Mouse (Mus musculus): ENCODE data around the gene Cox10. TPM values are rescaled to one million over a fixed set of nuclear protein-coding genes. Genes with fewer than 3 reads are reported as not detected.

Cox10 gene
- polyA plus RNA-seq, 1 experiment from 2014 or later, result 13.1 TPM

DNA sequence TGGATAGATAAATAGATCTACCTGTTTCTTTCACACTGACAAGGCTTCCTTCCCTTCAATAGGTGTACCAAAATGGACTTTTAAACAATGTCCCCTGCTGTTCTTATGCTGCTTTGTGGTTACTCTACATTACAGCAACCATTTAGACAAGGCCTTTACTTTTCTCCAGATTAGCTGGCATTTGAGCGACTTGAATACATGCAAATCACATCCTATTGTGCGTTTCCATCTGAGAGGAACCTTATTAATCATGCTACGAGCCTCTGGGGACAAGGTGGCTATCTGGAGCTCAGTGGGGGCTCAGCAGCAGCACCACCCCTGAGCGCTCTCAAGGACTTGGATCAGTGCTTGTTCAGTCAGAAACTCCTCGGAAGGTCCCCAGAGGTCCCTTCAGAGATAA, 61.1 kb downstream of the Cox10 start:
- no peak for ATAC-seq
- TF ChIP-seq EP300 (IDR thresholded peaks at IDR 0.05), result no peak
- TF ChIP-seq CTCF (IDR thresholded peaks at IDR 0.05), result no peak
- no peak for DNase-seq (ENCODE audit: low spot score)

DNA sequence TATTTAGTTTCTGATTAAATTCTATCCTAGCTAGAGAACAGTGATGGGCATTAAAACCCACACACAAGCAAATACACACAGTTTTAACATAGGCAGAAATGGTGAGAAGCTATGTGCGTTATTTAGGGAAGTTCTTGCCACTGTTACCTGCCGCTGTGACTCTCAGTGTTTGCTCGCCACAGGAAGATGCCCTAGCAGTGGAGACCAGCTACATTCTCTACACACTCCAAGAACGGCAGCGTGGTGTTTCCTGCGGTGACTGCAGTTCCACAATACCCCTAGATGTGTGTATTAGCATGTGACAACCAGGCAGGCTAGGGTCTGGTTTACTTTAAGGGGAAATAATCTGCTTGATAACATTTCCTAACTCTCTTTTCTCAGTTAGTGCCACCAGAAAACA, 64.0 kb downstream of the Cox10 start:
- TF ChIP-seq CTCF (IDR thresholded peaks at IDR 0.05), result no peak
- no peak for TF ChIP-seq EP300 (IDR thresholded peaks at IDR 0.05)
- H3K4me3 ChIP-seq (ENCODE audit: low read depth, low read length), result no peak overlapping the region
- H3K36me3 ChIP-seq (ENCODE audit: insufficient read depth, low read length), result no peaks in the 10 kb centered on the region
- H3K9ac ChIP-seq (replicated peaks; ENCODE audit: low read depth), result no peak overlapping the region
- no peaks in the 10 kb centered on the region for H3K9me3 ChIP-seq (ENCODE audit: low read length)
- no peaks in the 10 kb centered on the region for H3K27me3 ChIP-seq (replicated peaks; ENCODE audit: insufficient read depth, low read length)
- H3K27ac ChIP-seq (ENCODE audit: low read length), result no peak overlapping the region
- H3K4me1 ChIP-seq (ENCODE audit: insufficient read depth, low read depth, low read length), result no peaks in the 10 kb centered on the region
- DNase-seq (ENCODE audit: low spot score) (no peak), ATAC-seq (no peak)
- WGBS, result 72% methylated on average over 6 of the region's 6 CpGs
- H3K4me2 ChIP-seq (replicated peaks; ENCODE audit: low read depth, low read length), result no peak overlapping the region

More for the DNA sequence above, 61.1 kb downstream of the Cox10 start:
- Histone ChIP-seq H3K9me3 (ENCODE audit: low read length) (no peaks in the 10 kb centered on the region), H3K9ac (replicated peaks; ENCODE audit: low read depth) (no peak overlapping the region), H3K4me1 (ENCODE audit: insufficient read depth, low read depth, low read length) (no peaks in the 10 kb centered on the region), H3K4me3 (ENCODE audit: low read depth, low read length) (no peak overlapping the region), H3K27ac (ENCODE audit: low read length) (no peak overlapping the region), H3K36me3 (ENCODE audit: insufficient read depth, low read length) (no peaks in the 10 kb centered on the region), H3K4me2 (replicated peaks; ENCODE audit: low read depth, low read length) (no peak overlapping the region), H3K27me3 (replicated peaks; ENCODE audit: insufficient read depth, low read length) (no peaks in the 10 kb centered on the region)
- WGBS, result 73% methylated on average over 5 of the region's 5 CpGs

DNA sequence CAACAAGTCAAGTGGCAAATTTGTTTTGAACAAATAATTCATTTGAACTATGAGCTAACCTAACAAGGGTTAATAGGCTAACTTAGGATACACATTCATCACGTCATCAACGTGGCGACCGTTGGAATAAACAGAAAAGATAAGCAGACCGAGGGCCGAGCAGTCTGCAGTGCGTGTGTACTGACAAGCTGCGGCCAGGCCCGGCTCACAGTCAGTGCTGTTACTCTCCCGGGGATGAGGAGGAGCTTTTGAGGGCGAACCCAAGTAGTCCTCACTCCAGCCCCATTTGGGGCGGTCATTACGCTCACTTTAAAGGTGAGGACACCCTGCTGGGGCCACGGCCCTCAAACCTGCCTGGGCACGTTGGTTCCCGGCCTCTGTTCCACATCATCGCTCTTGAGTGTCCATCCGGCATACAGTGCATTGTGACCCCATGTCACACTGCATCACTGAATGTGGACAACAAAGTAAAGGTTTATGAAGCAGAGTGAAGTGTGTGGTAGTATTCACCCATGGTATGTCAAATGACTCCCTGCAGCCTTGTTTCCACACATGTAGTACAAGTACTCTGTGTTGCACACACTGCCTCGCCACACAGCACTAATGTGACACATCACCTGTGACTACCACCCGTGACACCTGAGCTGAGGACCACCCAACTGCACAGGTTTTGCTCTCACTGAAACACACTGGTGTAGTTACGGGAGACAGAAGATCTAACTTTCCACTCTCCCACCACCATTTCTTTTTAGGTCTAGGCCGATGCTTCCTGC, 68.4 kb downstream of the Cox10 start:
- H3K4me2 ChIP-seq (replicated peaks; ENCODE audit: low read depth, low read length), result no peak overlapping the region

DNA sequence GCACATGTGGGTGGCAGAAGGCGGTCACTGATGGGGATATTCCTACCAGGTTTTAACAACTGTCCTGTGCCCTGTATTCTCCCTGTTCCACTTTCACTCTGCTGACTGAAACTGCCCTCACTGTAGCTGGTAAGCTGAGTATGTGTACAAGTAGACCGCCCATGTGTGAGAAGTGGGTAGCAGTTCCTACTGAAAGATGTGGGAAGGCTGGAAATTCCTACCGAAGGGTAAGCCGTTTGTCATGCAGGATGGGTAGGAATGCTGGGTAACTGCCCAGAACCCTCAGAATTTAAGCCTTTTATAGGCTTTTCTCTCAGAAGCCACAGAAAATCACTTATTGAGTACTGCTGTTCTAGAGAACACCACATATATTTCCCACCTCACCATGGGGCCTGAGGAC, 75.1 kb downstream of the Cox10 start:
- DNase-seq (ENCODE audit: low spot score), result no peak
- Histone ChIP-seq H3K27ac (ENCODE audit: low read length) (no peak overlapping the region), H3K4me1 (ENCODE audit: insufficient read depth, low read depth, low read length) (no peaks in the 10 kb centered on the region), H3K36me3 (ENCODE audit: insufficient read depth, low read length) (no peaks in the 10 kb centered on the region), H3K9ac (replicated peaks; ENCODE audit: low read depth) (no peak overlapping the region), H3K27me3 (replicated peaks; ENCODE audit: insufficient read depth, low read length) (no peaks in the 10 kb centered on the region), H3K4me2 (replicated peaks; ENCODE audit: low read depth, low read length) (no peak overlapping the region), H3K9me3 (ENCODE audit: low read length) (no peaks in the 10 kb centered on the region), H3K4me3 (ENCODE audit: low read depth, low read length) (no peak overlapping the region)
- 83% methylated on average over 4 of the region's 4 CpGs for WGBS
- no peak for ATAC-seq
- TF ChIP-seq EP300 (IDR thresholded peaks at IDR 0.05) (no peak), CTCF (IDR thresholded peaks at IDR 0.05) (no peak)

More for the DNA sequence above, 68.4 kb downstream of the Cox10 start:
- H3K9ac ChIP-seq (replicated peaks; ENCODE audit: low read depth), result no peak overlapping the region
- H3K36me3 ChIP-seq (ENCODE audit: insufficient read depth, low read length), result no peaks in the 10 kb centered on the region
- WGBS, result 49% methylated on average over 22 of the region's 22 CpGs
- DNase-seq (ENCODE audit: low spot score), result no peak
- no peaks in the 10 kb centered on the region for H3K9me3 ChIP-seq (ENCODE audit: low read length)
- no peak overlapping the region for H3K27ac ChIP-seq (ENCODE audit: low read length)
- H3K27me3 ChIP-seq (replicated peaks; ENCODE audit: insufficient read depth, low read length), result no peaks in the 10 kb centered on the region
- no peaks in the 10 kb centered on the region for H3K4me1 ChIP-seq (ENCODE audit: insufficient read depth, low read depth, low read length)
- TF ChIP-seq CTCF (IDR thresholded peaks at IDR 0.05) (no peak), EP300 (IDR thresholded peaks at IDR 0.05) (no peak)
- H3K4me3 ChIP-seq (ENCODE audit: low read depth, low read length), result no peak overlapping the region
- ATAC-seq, result no peak

DNA sequence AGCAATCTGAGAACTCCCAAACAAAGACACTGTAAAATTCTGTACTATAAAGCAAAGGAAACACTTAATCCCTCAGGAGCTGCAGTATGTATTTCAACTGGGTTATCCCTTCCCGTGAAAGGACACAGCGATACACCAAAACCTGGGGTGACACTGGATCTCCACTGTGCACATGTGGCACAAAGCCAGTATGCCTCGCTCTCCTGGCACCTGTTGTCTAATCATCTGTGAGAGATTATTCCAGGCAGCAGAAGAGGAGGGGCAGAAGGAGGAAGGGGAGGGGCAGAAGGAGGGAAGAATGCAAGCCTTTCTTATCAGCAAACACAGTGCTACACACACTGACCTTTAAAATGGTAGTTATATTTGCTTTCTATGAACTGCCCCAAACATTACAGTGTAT, 75.8 kb downstream of the Cox10 start:
- TF ChIP-seq CTCF (IDR thresholded peaks at IDR 0.05), result no peak
- TF ChIP-seq EP300 (IDR thresholded peaks at IDR 0.05), result no peak
- no peak overlapping the region for H3K4me3 ChIP-seq (ENCODE audit: low read depth, low read length)
- H3K4me2 ChIP-seq (replicated peaks; ENCODE audit: low read depth, low read length), result no peak overlapping the region
- H3K27me3 ChIP-seq (replicated peaks; ENCODE audit: insufficient read depth, low read length), result no peaks in the 10 kb centered on the region
- no peaks in the 10 kb centered on the region for H3K9me3 ChIP-seq (ENCODE audit: low read length)
- no peak overlapping the region for H3K9ac ChIP-seq (replicated peaks; ENCODE audit: low read depth)
- H3K4me1 ChIP-seq (ENCODE audit: insufficient read depth, low read depth, low read length), result no peaks in the 10 kb centered on the region
- ATAC-seq (no peak), DNase-seq (ENCODE audit: low spot score) (no peak)
- H3K27ac ChIP-seq (ENCODE audit: low read length), result no peak overlapping the region
- H3K36me3 ChIP-seq (ENCODE audit: insufficient read depth, low read length), result no peaks in the 10 kb centered on the region
- WGBS, result 51% methylated on average over 3 of the region's 3 CpGs

DNA sequence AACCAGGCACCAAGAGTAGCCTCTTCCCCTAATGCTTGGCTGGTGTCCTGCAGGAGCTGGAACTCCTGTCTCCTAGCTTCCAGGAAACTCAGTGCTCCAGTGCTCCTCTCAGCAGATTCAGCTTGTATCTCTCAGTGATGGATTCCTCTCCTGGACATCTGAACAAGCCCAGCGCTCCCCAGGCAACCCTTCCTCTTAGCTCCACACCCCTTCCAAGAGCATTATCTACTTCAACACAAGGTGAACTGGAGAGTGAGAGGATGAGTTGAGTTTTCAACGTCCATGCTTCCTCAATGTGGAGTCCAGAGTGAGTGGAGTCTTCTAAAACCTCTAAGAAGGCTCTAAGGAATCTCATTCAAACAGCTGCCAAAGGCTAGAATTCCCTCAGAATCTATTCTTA, 76.6 kb downstream of the Cox10 start:
- ATAC-seq, result no peak
- Histone ChIP-seq H3K4me2 (replicated peaks; ENCODE audit: low read depth, low read length) (no peak overlapping the region), H3K4me3 (ENCODE audit: low read depth, low read length) (no peak overlapping the region), H3K27ac (ENCODE audit: low read length) (no peak overlapping the region), H3K9me3 (ENCODE audit: low read length) (no peaks in the 10 kb centered on the region), H3K9ac (replicated peaks; ENCODE audit: low read depth) (no peak overlapping the region), H3K36me3 (ENCODE audit: insufficient read depth, low read length) (no peaks in the 10 kb centered on the region), H3K27me3 (replicated peaks; ENCODE audit: insufficient read depth, low read length) (no peaks in the 10 kb centered on the region), H3K4me1 (ENCODE audit: insufficient read depth, low read depth, low read length) (no peaks in the 10 kb centered on the region)
- DNase-seq (ENCODE audit: low spot score), result no peak
- 65% methylated on average over 2 of the region's 2 CpGs for WGBS
- TF ChIP-seq EP300 (IDR thresholded peaks at IDR 0.05), result no peak
- no peak for TF ChIP-seq CTCF (IDR thresholded peaks at IDR 0.05)
